Mouse (Mus musculus): Measurements from ENCODE around the gene Rexo4.

The Rexo4 gene

DNA sequence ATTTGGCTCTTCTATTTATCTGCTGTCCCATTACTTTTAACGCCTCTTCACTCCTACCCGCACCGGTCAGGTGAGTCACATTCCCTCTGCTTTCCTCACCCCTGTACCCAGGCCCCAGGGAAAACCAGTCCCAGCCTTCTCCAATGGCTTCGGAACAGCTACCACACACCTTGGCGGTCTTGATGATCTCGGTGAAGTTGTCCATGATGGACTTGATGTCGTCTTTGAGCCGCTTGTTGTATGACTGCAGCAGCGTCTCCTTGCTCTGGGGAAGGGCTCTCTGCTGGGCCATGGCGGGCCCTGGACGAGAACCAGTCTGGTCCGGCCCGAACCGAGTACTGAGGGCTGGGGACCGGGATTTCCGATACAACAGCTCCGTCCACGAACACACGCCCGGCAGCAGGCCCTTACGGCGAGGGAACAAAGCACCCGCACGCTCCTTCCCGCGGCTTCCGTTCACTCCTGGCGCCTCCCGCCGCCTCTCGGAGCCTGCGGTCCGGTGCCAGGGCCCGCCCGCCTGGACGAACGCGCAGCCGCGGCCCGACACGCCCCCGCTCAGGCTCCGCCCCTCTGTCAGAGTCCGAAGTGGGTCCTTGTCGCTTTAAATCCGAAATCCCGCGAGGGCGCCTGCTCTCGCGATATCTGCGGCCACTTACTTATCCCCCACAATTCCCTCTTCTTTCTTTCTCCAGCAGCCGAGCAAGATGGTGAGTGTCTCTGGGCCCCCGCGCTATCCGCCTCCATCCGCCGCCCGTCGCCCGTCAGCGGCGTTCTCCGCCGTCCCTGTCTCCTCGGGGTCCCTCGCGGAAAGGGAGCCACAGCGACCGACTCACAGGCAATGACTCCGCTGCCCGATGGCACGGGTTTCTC, 53.8 kb downstream of the Rexo4 start, which contains the start of the genes Med22 and Rpl7a:
Med22 (minus strand) TSS at position 554 of the 870 bp plus-strand sequence.
Rpl7a (plus strand) TSS at position 641 of the 870 bp plus-strand sequence.
- peak; percentile 99 for DNase-seq (ENCODE audit: low spot score)

- DNase-seq (ENCODE audit: low spot score), result no peak
Measured at GRCm38 (mm10) chr2:26909387-26909784, 54.8 kb downstream of the Rexo4 start.

GRCm38 (mm10) chr2:26908710-26909386, 55.3 kb downstream of the Rexo4 start:
- no peak for DNase-seq (ENCODE audit: low spot score)

- DNase-seq (ENCODE audit: low spot score), result no peak
Measured at GRCm38 (mm10) chr2:26907109-26907508, 57.1 kb downstream of the Rexo4 start.

DNA sequence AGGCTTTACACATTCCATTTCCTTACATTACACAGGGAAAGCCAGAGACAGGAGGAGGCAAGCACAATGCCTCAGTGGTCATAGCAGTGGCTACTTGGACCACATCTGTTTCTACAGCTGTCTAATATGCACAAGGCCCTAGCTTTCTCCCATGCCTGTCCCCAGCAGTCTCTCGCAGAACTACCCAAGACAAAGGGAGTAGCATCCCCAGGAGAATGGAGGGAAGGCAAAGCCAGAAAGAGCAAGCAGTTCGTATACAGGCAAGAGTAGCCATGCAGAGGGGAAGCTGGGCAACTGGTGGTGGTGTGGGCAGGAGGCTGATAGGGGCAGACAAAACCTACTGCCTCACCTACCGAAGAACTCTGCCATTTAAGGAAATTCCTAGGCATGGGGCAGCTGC, 57.8 kb downstream of the Rexo4 start:
- DNase-seq (ENCODE audit: low spot score), result no peak

DNA sequence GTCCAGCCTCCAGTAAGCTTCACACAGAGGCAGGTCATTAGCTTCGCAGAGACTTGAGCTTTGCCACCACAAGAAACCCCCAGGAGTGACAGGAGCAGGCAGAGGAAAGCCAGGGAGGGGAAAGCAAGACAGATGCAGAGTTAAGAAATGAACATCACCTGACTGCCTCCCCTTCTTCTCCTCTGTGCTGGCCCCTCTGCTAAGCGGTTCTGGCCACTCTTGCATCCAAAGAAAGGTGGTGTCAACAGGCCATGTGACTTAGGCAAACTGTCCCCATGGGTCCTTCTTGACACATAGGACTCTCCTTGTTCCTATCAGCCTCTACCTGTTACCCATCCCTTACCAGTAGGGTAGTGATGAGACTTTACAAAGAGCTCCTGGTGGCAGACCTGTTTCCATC, 58.2 kb downstream of the Rexo4 start:
- DNase-seq (ENCODE audit: low spot score), result no peak
